Mouse (Mus musculus) megakaryocyte progenitor cell, adult 5-6 weeks (primary cell): ENCODE data around the gene Grk3. TPM values are rescaled to one million over a fixed set of nuclear protein-coding genes. Genes with fewer than 3 reads are reported as not detected.

Experiments
- ATAC-seq: replicated peaks from 2 replicates; pipeline ENCODE4 v1.8.0; 2016; ENCODE audit warnings: mild to moderate bottlenecking, moderate TSS enrichment, inconsistent platforms; ENCODE audit not compliant: poor library complexity
- total RNA-seq, 2 experiments: library from RNA; stranded (forward) in 1 of 2; stranded (reverse) in 1 of 2; fragments of 157-497, 149-512 nt in 1 of 2; fragments of 200-1000 nt in 1 of 2; gene quantifications; 2 replicates each; pipeline versions ENCODE4 v1.2.3 to v1.2.4; 2015 to 2017

Gene Grk3
- 17.0 and 18.6 TPM in 2 replicates for total RNA-seq (2015)
- 18.7 and 21.8 TPM in 2 replicates for total RNA-seq (2017)

- ATAC-seq = peak; percentile 71
Observed at GRCm38 (mm10) chr5:113015236-113016061, at the start of gene Grk3. Gene Grk3 (minus strand): TSS chr5:113015791.

- ATAC-seq = peak; percentile 98
Observed at GRCm38 (mm10) chr5:113054308-113054707, 38.7 kb upstream of the Grk3 start.

GRCm38 (mm10) chr5:113050581-113051185, 35.1 kb upstream of the Grk3 start:
- no peak for ATAC-seq

GRCm38 (mm10) chr5:113049876-113050275, 34.3 kb upstream of the Grk3 start:
- no peak for ATAC-seq

GRCm38 (mm10) chr5:113045511-113046273, 30.1 kb upstream of the Grk3 start:
- ATAC-seq = no peak

GRCm38 (mm10) chr5:113043531-113043930, 27.9 kb upstream of the Grk3 start:
- no peak for ATAC-seq

GRCm38 (mm10) chr5:113041567-113042071, 26.0 kb upstream of the Grk3 start:
- ATAC-seq = peak; percentile 26; the same call in 1 of the 2 replicates

GRCm38 (mm10) chr5:113040776-113041175, 25.2 kb upstream of the Grk3 start:
- 0 out of 2 replicates have a peak, but pooled peaks have one; percentile 20 for ATAC-seq

- ATAC-seq = no peak
Observed at GRCm38 (mm10) chr5:113038601-113039000, 23.0 kb upstream of the Grk3 start.

- ATAC-seq = peak; percentile 49
Observed at GRCm38 (mm10) chr5:113035094-113036047, 19.8 kb upstream of the Grk3 start.

GRCm38 (mm10) chr5:113031201-113031754, 15.7 kb upstream of the Grk3 start:
- no peak for ATAC-seq

GRCm38 (mm10) chr5:113030082-113030481, 14.5 kb upstream of the Grk3 start:
- ATAC-seq = no peak

GRCm38 (mm10) chr5:113026706-113027105, 11.1 kb upstream of the Grk3 start:
- ATAC-seq = no peak

- ATAC-seq = peak; percentile 54
Observed at GRCm38 (mm10) chr5:113024154-113024764, 8.7 kb upstream of the Grk3 start.

- no peak for ATAC-seq
Observed at GRCm38 (mm10) chr5:113018190-113018589, 2.6 kb upstream of the Grk3 start.

- peak; percentile 68 for ATAC-seq
Observed at GRCm38 (mm10) chr5:113017004-113017403, 1.4 kb upstream of the Grk3 start.

GRCm38 (mm10) chr5:113014808-113015235, 769 bp downstream of the Grk3 start:
- no peak for ATAC-seq

GRCm38 (mm10) chr5:113014111-113014807, 1.3 kb downstream of the Grk3 start:
- ATAC-seq = no peak

- no peak for ATAC-seq
Observed at GRCm38 (mm10) chr5:113011926-113012325, 3.7 kb downstream of the Grk3 start.
